Mouse (Mus musculus) G1E (cell line): Measurements from ENCODE around the gene Dll1. TPM values are rescaled to one million over a fixed set of nuclear protein-coding genes. Genes with fewer than 3 reads are reported as not detected.

Experiments
- ATAC-seq: 2 replicates; pipeline ENCODE4 v1.8.0; 2016; ENCODE audit warnings: mild to moderate bottlenecking; ENCODE audit not compliant: insufficient number of reproducible peaks, poor library complexity, low FRiP score, severe bottlenecking; ENCODE audit errors: extremely low read depth
- DNase-seq: peaks from one replicate; pipeline ENCODE4 v3.0.0; 2012; ENCODE audit warnings: low spot score
- H3K27me3 ChIP-seq: 2 replicates; pipeline ENCODE4 v1.6.1; 2012; ENCODE audit warnings: mild to moderate bottlenecking, low read length, inconsistent platforms; ENCODE audit not compliant: insufficient read depth
- H3K36me3 ChIP-seq: replicated peaks from 2 replicates; pipeline ENCODE3; 2012; ENCODE audit warnings: mild to moderate bottlenecking, inconsistent platforms
- H3K4me1 ChIP-seq: 2 replicates; pipeline ENCODE4 v1.6.1; 2012; ENCODE audit warnings: low read depth, low read length, inconsistent platforms, mixed read lengths; ENCODE audit not compliant: insufficient read depth
- H3K4me3 ChIP-seq: 2 replicates; pipeline ENCODE4 v1.5.1; 2012; ENCODE audit warnings: low read depth, mild to moderate bottlenecking, inconsistent platforms, low read length, moderate library complexity, mixed read lengths
- H3K9me3 ChIP-seq: replicated peaks from 2 replicates; pipeline ENCODE4 v1.6.1; 2012; ENCODE audit warnings: inconsistent platforms
- CTCF ChIP-seq: IDR thresholded peaks from 2 replicates; pipeline ENCODE4 v1.5.1; 2012; ENCODE audit warnings: low read depth, low read length, inconsistent platforms, mixed read lengths
- GATA1 ChIP-seq: IDR thresholded peaks from 2 replicates; pipeline ENCODE4 v1.6.1; 2012; ENCODE audit warnings: borderline replicate concordance, low read length, inconsistent platforms, mixed read lengths
- GATA2 ChIP-seq: IDR thresholded peaks from 2 replicates; pipeline ENCODE4 v1.6.1; 2012; ENCODE audit warnings: low read depth, low read length, inconsistent platforms, borderline replicate concordance
- POLR2AphosphoS5 ChIP-seq: IDR thresholded peaks from 2 replicates; pipeline ENCODE4 v1.6.1; 2012; ENCODE audit warnings: low read depth, low read length, inconsistent platforms; ENCODE audit not compliant: insufficient replicate concordance
- TAL1 ChIP-seq: conservative IDR thresholded peaks from 2 replicates; pipeline ENCODE4 v1.6.1; 2012; ENCODE audit warnings: low read depth, low read length, inconsistent platforms, mixed read lengths
- polyA plus RNA-seq: library from polyadenylated mRNA; stranded (reverse); fragments of >175 nt; gene quantifications from 2 replicates; pipeline ENCODE4 v1.2.3, GENCODE M21; 2012
- total RNA-seq, 2 experiments: library from RNA; stranded (forward) in 1 of 2; stranded (reverse) in 1 of 2; fragments of 200-1000 nt in 1 of 2; fragments of >200 nt in 1 of 2; fragmentation: Nextera tagmentation in 1 of 2; gene quantifications; 2 replicates each; pipeline ENCODE4 v1.2.3; 2014 to 2017

Gene Dll1
- total and polyA plus RNA-seq, 3 experiments: not detected

- Histone ChIP-seq H3K36me3 (peaks cover 90% of the 10 kb centered on the region), H3K4me3 (no peak overlapping the region), H3K4me1 (peaks cover 2% of the 10 kb centered on the region; the same call in 1 of the 2 replicates), H3K9me3 (peaks cover 3% of the 10 kb centered on the region; the same call in 1 of the 2 replicates), H3K27me3 (no peaks in the 10 kb centered on the region)
- DNase-seq (no peak), ATAC-seq (no peak)
- TF ChIP-seq GATA2 (no peak), GATA1 (no peak), CTCF (no peak), POLR2AphosphoS5 (no peak), TAL1 (no peak)
Measured at GRCm38 (mm10) chr17:15419534-15419933, 42.9 kb upstream of the Dll1 start.

- Histone ChIP-seq H3K4me3 (no peak overlapping the region), H3K27me3 (no peaks in the 10 kb centered on the region), H3K4me1 (peaks cover 2% of the 10 kb centered on the region; the same call in 1 of the 2 replicates), H3K9me3 (no peaks in the 10 kb centered on the region), H3K36me3 (peaks cover 85% of the 10 kb centered on the region)
- DNase-seq (no peak), ATAC-seq (no peak)
- TF ChIP-seq GATA1 (no peak), TAL1 (no peak), CTCF (no peak), POLR2AphosphoS5 (no peak), GATA2 (no peak)
Measured at GRCm38 (mm10) chr17:15416596-15417215, 40.0 kb upstream of the Dll1 start.

GRCm38 (mm10) chr17:15410861-15411260 lies 34.2 kb upstream of the Dll1 start:
- no peak for DNase-seq
- ATAC-seq: no peak

GRCm38 (mm10) chr17:15409261-15409660 lies 32.6 kb upstream of the Dll1 start:
- Histone ChIP-seq H3K36me3 (peaks cover 69% of the 10 kb centered on the region), H3K9me3 (no peaks in the 10 kb centered on the region), H3K27me3 (no peaks in the 10 kb centered on the region), H3K4me1 (no peaks in the 10 kb centered on the region), H3K4me3 (no peak overlapping the region)
- ATAC-seq (no peak), DNase-seq (no peak)
- TF ChIP-seq GATA2: no peak
- TF ChIP-seq POLR2AphosphoS5: no peak
- no peak for TF ChIP-seq TAL1

More at GRCm38 (mm10) chr17:15410861-15411260, 34.2 kb upstream of the Dll1 start:
- Histone ChIP-seq H3K4me1 (no peaks in the 10 kb centered on the region), H3K4me3 (no peak overlapping the region), H3K9me3 (no peaks in the 10 kb centered on the region), H3K27me3 (no peaks in the 10 kb centered on the region), H3K36me3 (peaks cover 76% of the 10 kb centered on the region)
- TF ChIP-seq POLR2AphosphoS5 (no peak), CTCF (no peak), GATA1 (no peak)

GRCm38 (mm10) chr17:15406576-15406975 lies 29.9 kb upstream of the Dll1 start:
- Histone ChIP-seq H3K36me3 (peaks cover 75% of the 10 kb centered on the region), H3K4me3 (no peak overlapping the region), H3K4me1 (no peaks in the 10 kb centered on the region), H3K27me3 (no peaks in the 10 kb centered on the region), H3K9me3 (no peaks in the 10 kb centered on the region)
- no peak for TF ChIP-seq POLR2AphosphoS5
- ATAC-seq: no peak
- no peak for DNase-seq

GRCm38 (mm10) chr17:15401716-15402115 lies 25.0 kb upstream of the Dll1 start:
- H3K4me3 ChIP-seq: no peak overlapping the region

More at GRCm38 (mm10) chr17:15401716-15402115, 25.0 kb upstream of the Dll1 start:
- no peak for DNase-seq
- Histone ChIP-seq H3K9me3 (no peaks in the 10 kb centered on the region), H3K4me1 (peaks cover 10% of the 10 kb centered on the region), H3K27me3 (no peaks in the 10 kb centered on the region), H3K36me3 (peaks cover 51% of the 10 kb centered on the region)
- no peak for ATAC-seq
- TF ChIP-seq POLR2AphosphoS5: no peak
- no peak for TF ChIP-seq CTCF
- TF ChIP-seq GATA2: no peak
- TF ChIP-seq GATA1: no peak
- TF ChIP-seq TAL1: no peak
